Mouse (Mus musculus) kidney, embryonic 14.5 days (tissue): Measurements from ENCODE around the gene Slamf9. TPM values are rescaled to one million over a fixed set of nuclear protein-coding genes. Genes with fewer than 3 reads are reported as not detected.

Experiments
- ATAC-seq: fragments of 200-750 bp; cut with Nextera tagmentation; 2 replicates; pipeline ENCODE4 v1.8.0; 2017; ENCODE audit warnings: moderate number of reproducible peaks, mild to moderate bottlenecking, moderate TSS enrichment, moderate library complexity; ENCODE audit not compliant: low FRiP score, low TSS enrichment
- H3K27ac ChIP-seq: fragments of 300-500 bp; sonication (generic); 2 replicates; pipeline ENCODE4 v1.5.1; 2014; ENCODE audit warnings: low read depth, mild to moderate bottlenecking, low read length, moderate library complexity, mixed read lengths
- H3K27me3 ChIP-seq: fragments of 300-500 bp; sonication (generic); 2 replicates; pipeline ENCODE4 v1.6.1; 2014; ENCODE audit warnings: mild to moderate bottlenecking, low read length; ENCODE audit not compliant: control insufficient read depth, insufficient read depth
- H3K36me3 ChIP-seq: fragments of 300-500 bp; sonication (generic); 2 replicates; pipeline ENCODE4 v1.6.1; 2014; ENCODE audit warnings: low read length, mixed read lengths; ENCODE audit not compliant: control insufficient read depth, insufficient read depth
- H3K4me1 ChIP-seq: fragments of 300-500 bp; sonication (generic); 2 replicates; pipeline ENCODE4 v1.6.1; 2014; ENCODE audit warnings: low read length, mixed read lengths; ENCODE audit not compliant: control insufficient read depth, insufficient read depth
- H3K4me2 ChIP-seq: fragments of 300-500 bp; sonication (generic); replicated peaks from 2 replicates; pipeline ENCODE4 v1.6.1; 2014; ENCODE audit warnings: low read depth, mild to moderate bottlenecking, low read length
- H3K4me3 ChIP-seq: fragments of 300-500 bp; sonication (generic); 2 replicates; pipeline ENCODE4 v1.5.1; 2014; ENCODE audit warnings: mild to moderate bottlenecking, low read length
- H3K9ac ChIP-seq: fragments of 300-500 bp; sonication (generic); 2 replicates; pipeline ENCODE4 v1.6.1; 2014; ENCODE audit warnings: low read depth, mild to moderate bottlenecking, low read length, moderate library complexity
- H3K9me3 ChIP-seq: fragments of 300-500 bp; sonication (generic); 2 replicates; pipeline ENCODE4 v1.6.1; 2016; ENCODE audit warnings: low read length; ENCODE audit not compliant: control insufficient read depth
- WGBS: fragments of 180-500 bp; shearing (Covaris S2); extraction: QIAGEN DNeasy Blood & Tissue Kit; methylation state at CpG from one replicate; pipeline ENCODE4 v1.1.7; 2014; 5-methylcytosine and 5-hydroxymethylcytosine counted together
- polyA plus RNA-seq: library from polyadenylated mRNA; unstranded; fragments of >200 nt; fragmentation: Nextera tagmentation; extraction: Ambion mirVana; gene quantifications from 2 replicates; pipeline ENCODE4 v1.2.1, GENCODE M21; 2014

Gene Slamf9
- polyA plus RNA-seq, 1 experiment from 2014 or later = 0.74 TPM

DNA sequence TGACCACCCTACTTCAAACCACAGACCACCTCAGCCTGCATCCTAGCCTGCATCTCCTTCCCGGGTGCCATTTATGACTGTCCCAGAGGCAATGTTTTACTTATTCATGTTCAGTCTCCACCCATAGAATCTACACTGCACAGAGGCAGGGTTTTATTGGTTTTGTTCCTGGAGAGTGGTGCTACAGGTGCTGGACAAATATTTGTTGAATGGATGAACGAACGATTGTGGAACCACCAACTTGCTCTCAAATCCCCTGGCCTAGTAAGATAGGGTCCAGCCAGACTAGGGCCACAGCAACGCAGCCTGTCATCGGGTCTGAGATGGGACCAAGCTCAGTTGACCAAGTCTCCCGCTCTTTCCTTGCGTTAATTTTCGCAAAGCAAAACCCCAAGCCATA, 34.8 kb downstream of the Slamf9 start:
- H3K9me3 ChIP-seq = no peaks in the 10 kb centered on the region
- H3K27me3 ChIP-seq = no peaks in the 10 kb centered on the region
- H3K9ac ChIP-seq = no peak overlapping the region
- 43% methylated on average over 8 of the region's 8 CpGs for WGBS
- no peak for ATAC-seq
- peaks cover 19% of the 10 kb centered on the region for H3K36me3 ChIP-seq
- peak overlapping the region; percentile 22; the same call in 1 of the 2 replicates for H3K4me2 ChIP-seq
- H3K4me3 ChIP-seq = no peak overlapping the region
- peaks cover 14% of the 10 kb centered on the region for H3K4me1 ChIP-seq
- no peak overlapping the region for H3K27ac ChIP-seq

DNA sequence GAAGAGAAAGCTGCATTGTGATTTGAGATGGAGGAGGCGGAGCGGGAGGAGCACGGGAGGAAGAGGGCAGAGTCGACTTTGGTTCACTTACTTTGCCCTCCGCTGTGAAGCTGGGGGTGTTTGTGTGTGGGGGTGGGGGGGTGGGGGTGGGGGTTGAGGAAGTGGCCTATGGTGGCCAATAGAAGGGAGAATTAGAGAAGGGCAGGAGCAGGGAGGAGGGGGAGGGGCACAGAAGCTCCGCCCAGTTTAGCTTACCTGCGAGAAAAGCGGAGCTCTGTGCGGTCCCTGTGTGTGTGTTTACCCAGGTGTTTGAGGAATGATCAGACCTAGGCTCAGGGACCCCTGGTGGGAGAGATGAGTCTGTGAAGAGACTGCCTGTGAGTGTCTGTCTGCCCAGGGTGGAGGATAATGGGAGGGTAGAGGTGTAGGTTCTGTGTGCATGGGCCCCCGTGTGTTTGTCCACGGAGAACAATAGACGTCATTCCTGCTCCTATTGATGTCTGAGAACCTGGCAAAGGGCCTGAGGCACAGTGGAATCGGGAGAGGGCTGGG, 35.3 kb downstream of the Slamf9 start:
- Histone ChIP-seq H3K27me3 (no peaks in the 10 kb centered on the region), H3K4me3 (no peak overlapping the region), H3K36me3 (peaks cover 14% of the 10 kb centered on the region), H3K4me1 (peaks cover 14% of the 10 kb centered on the region), H3K4me2 (peak overlapping the region; percentile 22; the same call in 1 of the 2 replicates), H3K9ac (no peak overlapping the region), H3K27ac (no peak overlapping the region), H3K9me3 (no peaks in the 10 kb centered on the region)
- WGBS = 20% methylated on average over 13 of the region's 13 CpGs
- peak; percentile 48 for ATAC-seq

DNA sequence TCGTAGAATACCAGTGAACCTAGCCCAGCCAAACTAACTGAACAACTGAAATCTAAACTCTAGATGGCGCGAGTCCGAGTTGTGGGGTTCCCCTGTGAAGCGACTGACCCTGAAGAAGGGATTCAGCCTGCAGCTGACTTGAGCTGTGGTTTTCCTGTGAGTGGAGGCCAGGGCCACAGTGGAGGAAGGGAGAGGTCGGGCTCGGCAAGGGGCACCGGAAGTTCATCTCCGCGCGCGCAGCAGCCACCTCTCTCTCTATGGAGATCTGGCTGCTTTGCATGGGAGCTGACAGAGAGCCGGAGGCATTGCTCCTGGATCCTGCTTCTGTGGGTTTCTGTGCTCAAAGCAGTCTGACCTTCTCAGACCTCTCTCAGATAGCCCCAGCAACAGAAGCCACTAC, 37.8 kb downstream of the Slamf9 start:
- 20% methylated on average over 13 of the region's 13 CpGs for WGBS
- ATAC-seq = peak; percentile 34; the same call in 1 of the 2 replicates
- H3K27me3 ChIP-seq = no peaks in the 10 kb centered on the region
- no peaks in the 10 kb centered on the region for H3K36me3 ChIP-seq
- H3K4me1 ChIP-seq = peaks cover 14% of the 10 kb centered on the region
- H3K4me2 ChIP-seq = peak overlapping the region; percentile 20
- peaks cover 7% of the 10 kb centered on the region; the same call in 1 of the 2 replicates for H3K9me3 ChIP-seq
- H3K4me3 ChIP-seq = no peak overlapping the region
- peak overlapping the region; percentile 57; the same call in 1 of the 2 replicates for H3K27ac ChIP-seq
- peak overlapping the region; percentile 40; the same call in 1 of the 2 replicates for H3K9ac ChIP-seq

DNA sequence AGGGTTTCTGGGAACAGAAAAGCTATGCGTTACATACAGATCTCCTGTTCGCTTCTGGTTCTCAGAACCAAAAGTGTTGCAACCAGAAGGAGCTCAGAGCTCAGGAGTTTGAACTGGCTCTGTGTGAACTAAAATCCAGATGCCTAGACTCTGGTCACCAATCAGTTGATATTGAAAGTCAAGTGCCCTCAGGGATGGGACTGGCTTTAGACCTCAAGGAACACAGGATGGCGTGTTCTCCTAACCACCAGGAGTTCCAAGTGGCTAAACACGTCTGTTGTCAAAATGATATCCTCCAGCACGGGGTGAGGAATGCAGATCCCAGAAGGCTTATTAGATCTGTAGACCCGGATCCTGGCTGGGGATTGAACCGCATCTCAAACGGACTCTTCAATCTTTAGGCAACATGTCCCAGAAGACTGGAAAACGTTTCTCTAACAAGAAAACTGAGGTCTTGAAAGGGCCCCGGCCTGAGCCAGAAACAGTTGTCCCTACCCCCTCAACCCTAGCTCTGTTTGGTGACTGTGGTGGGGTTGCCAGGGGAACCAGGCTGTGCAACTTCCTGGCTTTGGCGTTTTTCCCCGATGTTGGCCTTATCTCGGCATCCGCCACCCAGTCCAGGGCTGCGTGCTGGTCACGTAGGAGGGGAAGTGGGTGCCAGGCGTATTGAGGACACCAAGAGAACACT, 38.5 kb downstream of the Slamf9 start:
- 0 out of 2 replicates have a peak overlapping the region, but pooled peaks have one; percentile 40 for H3K9ac ChIP-seq
- H3K27me3 ChIP-seq = no peaks in the 10 kb centered on the region
- H3K27ac ChIP-seq = peak overlapping the region; percentile 57; the same call in 1 of the 2 replicates
- ATAC-seq = no peak
- H3K4me3 ChIP-seq = no peak overlapping the region
- peaks cover 7% of the 10 kb centered on the region; the same call in 1 of the 2 replicates for H3K9me3 ChIP-seq
- peaks cover 14% of the 10 kb centered on the region for H3K4me1 ChIP-seq
- WGBS = 75% methylated on average over 17 of the region's 17 CpGs
- no peaks in the 10 kb centered on the region for H3K36me3 ChIP-seq
- H3K4me2 ChIP-seq = peak overlapping the region; percentile 20; the same call in 1 of the 2 replicates

DNA sequence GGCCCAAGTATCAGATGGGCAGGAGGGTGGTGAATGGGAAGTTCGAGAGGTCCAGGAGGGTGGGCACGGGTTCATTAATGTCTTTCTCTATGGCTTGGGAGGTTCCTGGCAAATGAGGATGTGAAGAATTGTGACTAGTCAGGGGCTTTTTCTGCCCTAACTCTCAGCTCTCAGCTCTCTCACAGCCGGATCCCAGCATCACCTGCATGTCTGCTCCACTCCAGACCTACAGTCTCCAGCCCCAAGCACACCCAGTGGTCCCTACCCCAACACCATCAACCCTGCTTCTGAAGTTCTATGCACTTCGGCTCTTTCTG, 39.0 kb downstream of the Slamf9 start:
- Histone ChIP-seq H3K4me1 (peaks cover 14% of the 10 kb centered on the region), H3K27ac (peak overlapping the region; percentile 5; the same call in 1 of the 2 replicates), H3K4me3 (no peak overlapping the region), H3K36me3 (no peaks in the 10 kb centered on the region), H3K4me2 (no peak overlapping the region), H3K27me3 (no peaks in the 10 kb centered on the region), H3K9me3 (peaks cover 7% of the 10 kb centered on the region; the same call in 1 of the 2 replicates), H3K9ac (no peak overlapping the region)
- ATAC-seq = no peak
- 72% methylated on average over 4 of the region's 4 CpGs for WGBS

DNA sequence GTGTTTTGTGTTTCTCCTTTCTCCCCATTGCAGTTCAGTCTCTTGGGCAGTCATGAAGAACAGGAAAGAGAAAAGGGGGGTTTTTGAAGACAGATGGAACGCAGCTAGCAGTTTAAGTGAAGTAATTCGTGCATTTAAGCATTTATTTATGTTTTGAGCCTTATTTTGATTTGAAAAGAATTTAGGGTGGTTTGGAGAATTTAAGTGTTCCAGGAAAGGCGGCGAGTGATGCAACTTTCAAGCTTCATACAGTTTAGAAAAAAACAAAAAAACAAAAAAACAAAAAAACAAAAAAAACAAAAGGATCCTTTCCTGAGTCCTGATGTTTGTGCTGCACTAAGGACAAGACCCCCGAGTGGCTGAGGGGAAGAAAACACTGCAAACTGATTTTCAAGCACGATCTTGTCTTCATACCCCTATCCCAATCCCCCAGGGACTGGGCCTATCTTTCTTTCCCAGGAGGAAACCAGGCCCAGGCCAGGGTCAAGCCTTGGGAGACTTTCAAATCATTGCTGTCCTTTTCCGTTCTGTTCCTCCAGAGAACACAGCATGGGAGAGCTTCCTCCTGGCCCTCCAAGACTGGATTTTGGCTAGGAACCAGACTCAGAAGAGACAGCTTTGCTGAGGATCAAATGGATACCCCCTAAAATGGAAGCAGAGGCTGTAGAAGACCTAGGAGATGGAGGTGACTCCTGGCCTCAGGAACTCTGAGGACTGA, 39.6 kb downstream of the Slamf9 start:
- no peak overlapping the region for H3K4me2 ChIP-seq
- no peaks in the 10 kb centered on the region for H3K27me3 ChIP-seq
- peaks cover 14% of the 10 kb centered on the region for H3K4me1 ChIP-seq
- peaks cover 7% of the 10 kb centered on the region; the same call in 1 of the 2 replicates for H3K9me3 ChIP-seq
- H3K36me3 ChIP-seq = no peaks in the 10 kb centered on the region
- H3K27ac ChIP-seq = peak overlapping the region; percentile 5; the same call in 1 of the 2 replicates
- ATAC-seq = no peak
- H3K9ac ChIP-seq = no peak overlapping the region
- 74% methylated on average over 7 of the region's 7 CpGs for WGBS
- no peak overlapping the region for H3K4me3 ChIP-seq

DNA sequence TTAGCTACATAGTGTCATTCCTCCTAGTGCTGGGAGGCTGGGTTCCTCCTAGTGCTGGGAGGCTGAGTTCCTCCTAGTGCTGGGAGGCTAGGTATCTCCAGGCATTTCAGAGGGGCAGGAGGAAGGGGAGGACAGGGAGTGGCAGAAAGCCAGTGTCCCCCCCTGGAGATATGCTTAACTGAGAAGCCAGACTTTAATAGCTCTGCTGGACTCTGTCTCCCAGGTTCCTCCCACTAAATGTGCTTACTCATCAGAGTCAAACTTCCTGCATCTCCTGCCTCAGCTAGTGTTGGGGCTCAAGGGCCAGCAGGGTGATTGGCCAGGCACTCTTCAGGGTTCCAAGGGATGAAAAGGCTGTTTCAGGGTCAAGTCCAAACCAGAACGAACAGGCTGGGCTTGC, 40.2 kb downstream of the Slamf9 start:
- WGBS = 68% methylated on average over 1 of the region's 1 CpGs
- Histone ChIP-seq H3K27ac (no peak overlapping the region), H3K4me3 (no peak overlapping the region), H3K9ac (no peak overlapping the region), H3K9me3 (peaks cover 7% of the 10 kb centered on the region; the same call in 1 of the 2 replicates), H3K27me3 (no peaks in the 10 kb centered on the region), H3K4me2 (no peak overlapping the region), H3K4me1 (peaks cover 13% of the 10 kb centered on the region; the same call in 1 of the 2 replicates), H3K36me3 (no peaks in the 10 kb centered on the region)
- no peak for ATAC-seq

DNA sequence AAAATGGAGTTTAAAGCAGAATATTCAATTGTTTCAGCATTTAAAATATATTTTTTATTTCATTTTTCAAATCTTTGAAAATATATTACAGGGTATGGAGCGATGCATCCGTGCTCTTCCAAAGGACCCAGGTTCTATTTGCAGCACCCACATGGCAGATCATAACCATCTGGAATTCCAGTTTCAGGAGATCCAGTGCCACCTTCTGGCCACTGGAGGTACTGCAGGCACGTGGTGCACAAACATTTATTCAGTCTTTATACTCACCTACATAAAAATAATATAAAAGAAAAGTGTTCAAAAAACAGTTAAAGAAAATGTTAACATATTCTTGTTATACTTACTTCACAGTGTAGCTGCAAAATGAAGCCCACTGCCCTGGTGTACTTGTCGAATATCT, 42.9 kb downstream of the Slamf9 start:
- Histone ChIP-seq H3K27me3 (no peaks in the 10 kb centered on the region), H3K9ac (no peak overlapping the region), H3K4me1 (peaks cover 16% of the 10 kb centered on the region; the same call in 1 of the 2 replicates), H3K9me3 (peaks cover 7% of the 10 kb centered on the region; the same call in 1 of the 2 replicates), H3K4me3 (no peak overlapping the region), H3K36me3 (no peaks in the 10 kb centered on the region), H3K4me2 (no peak overlapping the region), H3K27ac (no peak overlapping the region)
- 76% methylated on average over 4 of the region's 4 CpGs for WGBS
- ATAC-seq = no peak
